Mouse (Mus musculus): ENCODE data around the gene Lrrc75b.
"Not testable (repeated sequence)": the region's sequence is repeated elsewhere in the genome, so short reads cannot be mapped to it uniquely, and the experiment has no call there.

Gene Lrrc75b

DNA sequence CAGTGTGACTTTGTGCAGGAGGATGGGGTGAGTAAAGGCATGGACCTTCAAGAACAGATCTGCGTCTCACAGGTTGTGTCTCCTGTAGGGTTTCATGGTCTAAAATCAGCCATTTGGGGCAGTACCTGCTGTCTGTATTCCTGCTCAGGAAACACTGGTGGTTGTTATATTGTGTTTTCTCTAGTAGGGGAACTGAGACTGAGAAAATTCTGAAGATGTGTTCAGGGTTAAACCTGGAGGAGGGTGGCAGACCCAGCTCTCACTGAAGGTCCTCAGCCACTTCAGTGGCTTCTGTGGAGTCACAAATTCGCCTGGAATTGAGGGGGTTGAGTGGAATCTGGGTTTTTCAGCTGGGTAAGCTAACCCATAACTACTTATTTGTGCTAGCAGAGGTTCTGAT, 29.8 kb downstream of the Lrrc75b start:
- no peak for DNase-seq

DNA sequence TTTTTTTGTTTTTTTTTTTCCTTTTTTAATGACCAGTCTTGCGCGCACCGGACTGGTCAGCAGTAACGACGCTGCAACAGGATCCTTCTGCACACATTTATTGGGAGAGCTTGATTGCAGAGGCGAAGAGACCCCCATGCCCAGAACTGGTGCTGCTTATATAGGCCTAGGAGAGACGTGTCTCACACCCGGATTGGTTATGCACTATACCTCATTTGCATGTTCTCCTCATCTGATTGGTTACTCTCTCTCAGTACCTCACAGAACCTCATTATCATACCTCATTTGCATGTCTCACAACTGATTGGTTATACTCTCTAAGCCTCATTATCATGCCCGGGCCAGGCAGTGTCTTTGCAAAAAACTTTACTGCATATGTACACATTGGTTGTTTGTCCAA, 34.7 kb downstream of the Lrrc75b start:
- not testable (repeated sequence) for DNase-seq

DNA sequence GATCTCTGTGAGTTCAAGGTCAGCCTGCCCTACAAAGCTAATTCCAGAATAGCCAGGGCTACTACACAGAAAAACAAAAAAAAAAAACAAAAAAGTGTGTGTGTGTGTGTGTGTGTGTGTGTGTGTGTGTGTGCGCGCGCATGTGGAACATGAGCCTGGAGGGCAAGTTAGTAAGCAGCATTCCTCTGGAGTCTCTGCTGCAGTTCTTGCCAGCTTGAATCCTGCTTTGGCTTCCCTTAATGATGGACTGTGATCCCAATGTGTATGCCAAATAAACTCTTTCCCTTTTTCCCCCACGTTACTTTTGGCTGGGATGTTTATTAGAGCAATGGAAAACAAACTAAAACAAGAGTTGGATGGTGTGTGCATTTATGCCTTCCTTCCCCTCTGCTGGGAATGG, 38.5 kb downstream of the Lrrc75b start:
- DNase-seq: no peak

DNA sequence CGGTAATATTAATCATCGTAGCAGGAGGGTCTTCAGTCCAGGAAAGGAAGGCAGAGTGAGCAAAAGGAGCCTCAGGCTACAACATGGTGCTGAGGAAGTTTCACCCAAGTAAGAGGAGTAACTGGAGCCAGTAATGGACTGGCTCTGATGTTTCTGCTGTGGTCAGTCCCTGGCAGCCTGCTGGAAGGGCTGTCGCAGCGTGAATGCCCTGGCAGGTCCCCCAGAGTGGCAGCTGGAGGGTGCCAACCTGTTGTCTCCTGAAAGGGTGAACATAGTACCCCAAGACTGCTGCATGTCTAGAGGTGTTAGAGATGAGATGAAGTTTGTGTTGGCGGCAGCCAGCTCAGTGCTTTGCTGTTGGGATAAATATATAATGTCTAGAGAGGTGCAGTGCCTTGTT, 39.5 kb downstream of the Lrrc75b start:
- DNase-seq: no peak

DNA sequence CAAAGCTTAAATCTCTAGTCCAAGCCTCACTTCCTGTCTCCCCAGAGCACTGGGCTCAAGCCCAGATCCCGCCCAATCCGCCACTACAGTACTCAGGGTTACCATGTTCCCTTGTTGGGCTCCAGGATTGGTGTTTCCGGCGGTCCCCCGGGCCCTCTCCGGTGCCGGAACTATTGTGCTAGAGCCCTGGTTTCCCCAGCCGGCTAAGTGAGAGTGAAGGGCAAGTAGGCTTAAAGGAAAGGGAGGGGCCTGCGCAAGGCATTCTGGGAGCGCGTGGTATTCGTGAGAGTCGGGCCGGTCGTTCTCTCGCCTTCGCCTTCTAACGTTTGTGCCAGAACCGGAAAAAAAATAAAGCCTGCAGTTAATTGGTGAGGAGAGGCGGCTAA, 42.4 kb downstream of the Lrrc75b start, which contains the start of gene Gucd1:
Gene Gucd1 (minus strand): TSS at position 215 of the 386 bp plus-strand sequence.
- peak; percentile 94 for DNase-seq

DNA sequence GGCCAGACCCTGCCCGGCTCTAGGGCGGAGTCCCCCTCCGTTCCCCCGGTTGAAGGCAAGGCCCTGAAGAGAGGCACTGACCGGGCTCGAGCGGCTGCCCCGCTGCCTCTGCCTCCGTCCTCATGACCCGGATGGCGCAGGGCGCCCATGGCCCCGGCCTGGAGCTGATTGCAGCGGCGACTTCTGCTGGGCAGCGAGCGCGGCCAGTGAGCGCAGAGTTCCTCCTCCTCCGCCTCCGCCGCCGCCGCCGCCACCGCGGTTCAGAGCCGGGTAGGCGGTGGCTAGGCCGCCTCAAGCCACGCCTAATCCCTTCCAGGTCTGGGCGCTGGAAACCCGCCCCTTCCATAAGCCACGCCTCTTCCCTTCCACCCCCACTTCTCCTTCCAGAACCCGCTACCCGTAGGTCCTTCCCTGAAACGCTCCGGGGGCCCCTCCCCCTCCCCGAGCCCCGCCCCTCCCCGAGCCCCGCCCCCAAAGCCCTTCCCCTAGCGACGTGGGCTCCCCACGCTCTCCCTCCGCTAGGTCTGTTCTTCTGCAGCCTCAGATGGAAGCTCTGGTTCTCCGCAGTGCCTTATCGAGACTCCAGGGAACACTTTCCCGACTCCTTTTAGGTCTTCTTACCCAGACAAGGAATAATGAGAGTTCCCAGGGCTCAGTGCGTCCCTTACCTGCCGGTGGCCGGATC, 42.9 kb downstream of the Lrrc75b start, which contains the start of gene Snrpd3:
Gene Snrpd3 (plus strand): TSS at position 479 of the 685 bp plus-strand sequence.
- peak; percentile 99 for DNase-seq

DNA sequence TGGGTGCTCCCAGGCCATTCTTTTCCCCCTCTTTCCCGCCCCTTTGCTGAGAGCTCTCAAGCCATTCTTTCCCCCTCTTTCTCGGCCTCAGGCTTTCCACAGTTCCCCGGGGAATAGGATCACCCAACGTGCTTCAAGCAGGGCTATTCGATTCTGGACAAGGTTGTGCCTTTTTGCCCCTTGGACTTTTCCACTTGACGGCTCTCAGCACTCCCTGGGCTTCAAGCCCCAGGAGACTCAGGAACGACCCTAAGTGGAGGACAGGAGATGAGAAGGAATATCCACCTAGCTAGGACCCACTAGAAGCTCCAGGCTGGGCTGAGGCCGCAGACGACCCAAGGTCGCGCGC, 43.4 kb downstream of the Lrrc75b start:
- no peak for DNase-seq

DNA sequence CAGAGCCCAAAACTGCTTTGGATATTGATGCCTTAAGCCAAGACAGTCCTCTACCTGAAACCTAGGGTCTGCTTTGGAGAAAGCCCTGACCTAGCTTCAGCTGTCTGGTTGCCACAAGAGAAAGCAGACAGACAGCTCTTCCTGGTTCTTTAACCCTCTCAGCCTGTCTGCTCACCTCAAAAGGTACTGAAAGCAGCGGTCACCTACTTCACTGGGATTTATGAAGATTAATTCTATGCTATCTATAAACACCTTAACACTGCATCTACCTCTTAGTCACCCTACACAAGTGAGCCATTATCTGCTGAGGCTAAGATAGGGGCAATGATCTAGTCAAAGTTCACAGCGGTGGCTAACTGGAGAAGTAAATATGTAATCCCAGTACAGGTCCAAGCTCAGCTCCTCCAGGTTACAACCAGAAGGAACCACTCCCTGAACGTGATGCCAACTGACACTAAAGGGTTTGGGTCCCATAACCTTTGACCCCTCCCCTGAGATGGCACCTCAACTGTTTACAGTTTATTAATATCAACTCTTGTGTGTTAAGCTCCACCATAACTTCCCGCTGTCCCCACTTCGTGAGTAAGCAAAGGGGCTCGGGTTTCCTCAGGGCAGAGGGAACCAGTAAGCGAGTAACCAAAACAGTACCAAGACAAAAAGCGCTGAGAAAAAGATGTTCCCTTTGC, 43.9 kb downstream of the Lrrc75b start:
- peak; percentile 34 for DNase-seq

DNA sequence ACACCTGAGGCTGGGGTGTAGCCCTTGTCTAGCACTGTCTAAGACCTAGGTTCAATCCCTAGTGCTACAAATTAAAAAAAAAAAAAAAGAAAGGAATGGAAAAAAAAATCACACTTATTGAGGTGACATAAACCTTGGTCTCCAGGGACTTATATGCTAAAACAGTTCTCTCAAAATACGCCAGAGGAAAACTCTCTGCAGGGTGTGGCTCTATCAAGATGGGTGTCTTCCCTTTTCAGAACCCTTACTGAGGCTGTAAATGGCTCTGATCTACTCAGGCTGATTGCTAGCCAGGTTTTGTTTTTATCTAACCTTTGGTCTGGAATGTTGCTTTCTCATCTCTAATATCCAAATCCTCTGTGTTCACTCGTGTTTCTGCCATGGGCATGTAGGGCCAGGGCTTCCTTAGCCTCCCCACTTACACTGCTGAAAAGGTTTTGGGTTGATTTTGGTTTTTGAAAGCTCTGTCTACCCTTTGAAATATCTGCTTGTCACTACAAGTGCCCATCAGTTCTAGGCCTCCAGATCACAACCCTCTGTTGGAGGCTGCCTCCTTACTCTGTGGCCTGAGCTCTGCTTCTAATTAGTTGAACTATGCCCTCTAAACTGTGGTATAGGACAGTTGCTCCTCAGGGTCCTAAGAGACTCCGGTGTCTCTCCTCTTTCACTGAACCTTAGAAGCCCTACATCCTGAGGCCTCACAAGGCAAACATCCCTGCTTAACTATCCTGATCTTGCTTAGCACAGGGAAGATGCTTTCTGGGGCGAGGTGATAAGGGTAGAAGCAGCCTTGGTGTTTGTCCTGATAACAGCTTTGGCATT, 44.7 kb downstream of the Lrrc75b start:
- DNase-seq: peak; percentile 78

DNA sequence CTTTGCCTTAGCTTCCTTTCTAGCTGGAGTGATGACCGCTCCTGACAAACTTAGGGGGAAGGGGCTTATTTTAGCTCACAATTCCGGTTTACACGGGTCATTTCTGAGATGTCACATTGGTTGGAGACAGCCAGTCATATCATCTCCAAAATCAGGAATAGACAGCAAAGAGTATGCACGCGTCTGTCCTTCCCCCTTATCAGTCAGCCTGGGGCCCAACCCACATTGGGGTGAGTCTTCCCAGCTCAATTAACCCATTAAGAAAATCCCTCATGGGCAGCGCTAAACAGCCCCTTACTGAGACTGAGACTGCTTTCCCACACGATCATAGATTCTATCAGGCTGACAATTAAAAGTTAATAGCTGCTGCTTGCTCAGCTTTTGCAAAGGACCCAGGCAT, 45.8 kb downstream of the Lrrc75b start:
- DNase-seq: peak; percentile 82

DNA sequence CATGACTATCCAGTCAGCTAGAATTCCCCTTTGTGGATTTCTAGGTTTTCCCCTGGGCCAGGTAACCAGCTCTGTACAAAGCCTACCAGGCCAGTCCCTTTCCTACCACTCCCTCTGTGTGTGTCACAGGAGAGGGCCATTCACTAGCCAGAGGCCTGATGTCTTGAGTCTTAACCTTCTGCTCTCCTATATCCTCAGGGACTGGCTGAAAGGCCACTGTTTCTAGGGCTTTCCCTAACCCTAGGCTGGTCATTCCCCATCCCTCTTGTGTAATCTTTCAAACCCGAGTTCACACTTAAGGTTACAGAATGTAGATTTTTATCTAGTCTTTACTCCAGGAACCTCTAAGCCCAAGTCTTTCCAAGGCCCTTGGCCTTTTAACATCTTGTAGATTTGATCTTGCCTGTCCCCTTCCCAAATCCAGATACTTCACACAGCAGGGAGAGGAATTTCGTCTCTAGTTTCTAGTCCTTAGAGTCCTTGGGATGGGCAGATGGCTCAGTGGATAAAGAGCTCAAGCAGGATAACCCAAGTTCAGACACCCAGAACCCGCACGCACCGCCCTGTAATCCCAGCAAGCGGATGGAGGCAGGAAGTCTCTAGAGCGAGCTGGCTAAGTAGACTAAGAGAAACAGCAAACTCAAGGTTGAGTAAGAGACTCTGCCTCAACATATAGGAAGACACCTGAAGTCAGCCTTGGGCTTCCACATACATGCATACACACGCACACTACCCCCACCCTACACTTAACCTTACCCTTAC, 46.6 kb downstream of the Lrrc75b start:
- DNase-seq: no peak

DNA sequence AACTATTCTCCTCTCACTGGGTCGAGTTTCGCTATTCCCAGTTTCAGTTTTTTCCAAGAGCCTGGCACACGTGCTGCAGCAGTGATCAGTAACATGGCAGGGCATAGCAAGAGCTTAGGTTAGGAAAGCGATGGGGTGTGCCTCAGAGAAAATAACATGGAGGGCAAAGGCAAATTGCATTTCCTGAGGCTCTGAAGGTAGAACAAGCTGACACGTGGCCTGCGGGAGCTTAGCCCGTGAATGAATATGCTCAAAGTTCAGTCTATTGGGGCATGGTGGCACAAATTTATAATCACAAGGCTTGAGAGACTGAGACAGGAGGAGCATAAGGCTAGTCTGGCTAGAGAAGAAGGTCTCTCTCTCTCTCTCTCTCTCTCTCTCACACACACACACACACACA, 47.3 kb downstream of the Lrrc75b start:
- no peak for DNase-seq

DNA sequence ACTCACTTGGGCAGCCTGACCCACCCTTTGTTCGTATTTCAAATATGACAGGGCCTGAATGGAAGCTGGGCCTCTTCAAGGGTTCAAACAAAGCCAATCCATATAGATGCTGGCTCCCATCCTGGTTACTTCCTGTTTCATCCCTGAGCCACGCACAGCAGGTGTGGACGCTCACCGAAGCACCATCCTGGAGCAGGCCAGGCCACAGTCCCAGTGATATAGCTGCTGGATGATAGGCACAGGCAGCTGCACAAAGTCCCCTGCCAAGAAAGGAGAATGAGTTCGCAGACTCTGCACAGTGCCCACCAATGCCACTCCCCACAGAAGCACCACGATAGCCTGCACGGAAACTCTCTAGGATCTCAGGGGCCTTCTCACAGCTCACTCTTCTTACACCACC, 48.2 kb downstream of the Lrrc75b start:
- DNase-seq: no peak

DNA sequence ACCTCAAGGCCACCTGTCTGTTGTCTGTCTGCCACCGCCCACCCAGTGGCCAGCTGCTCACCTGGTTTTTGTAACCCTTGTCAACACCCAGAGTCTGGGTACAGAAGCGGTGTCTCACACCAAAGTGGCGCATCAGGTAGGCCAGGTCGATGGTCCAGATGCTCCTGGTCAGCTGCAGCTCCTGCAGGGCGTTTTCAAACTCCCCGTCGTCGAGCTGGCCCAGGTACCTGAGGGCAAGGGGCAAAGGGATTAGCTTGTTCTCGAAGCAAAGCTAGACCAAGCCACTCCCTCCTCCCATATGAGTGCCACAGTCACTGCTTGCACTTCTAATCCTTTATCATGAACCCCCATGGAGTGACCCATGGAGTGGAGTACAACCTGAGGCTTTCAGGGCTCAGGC, 49.1 kb downstream of the Lrrc75b start:
- DNase-seq: no peak

DNA sequence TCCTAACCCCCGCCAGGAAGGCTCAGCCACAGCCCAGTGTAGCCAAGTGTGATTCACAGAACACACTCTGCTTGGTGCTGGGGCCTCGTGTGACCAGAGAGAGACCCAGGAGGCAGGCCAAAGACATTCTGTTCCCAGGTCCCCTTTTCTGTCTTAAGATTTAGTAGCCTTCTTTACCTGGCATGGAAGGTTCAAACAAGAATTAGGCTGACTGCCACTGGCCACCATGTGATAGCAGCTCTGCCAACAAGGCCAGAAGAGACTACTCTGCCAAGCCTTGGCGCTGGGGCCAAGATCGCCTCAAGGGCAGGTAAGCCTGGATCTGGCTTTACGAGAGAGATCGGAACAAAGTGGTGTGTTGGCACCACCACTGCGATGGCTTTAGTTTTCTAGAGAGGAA, 49.7 kb downstream of the Lrrc75b start:
- DNase-seq: no peak

DNA sequence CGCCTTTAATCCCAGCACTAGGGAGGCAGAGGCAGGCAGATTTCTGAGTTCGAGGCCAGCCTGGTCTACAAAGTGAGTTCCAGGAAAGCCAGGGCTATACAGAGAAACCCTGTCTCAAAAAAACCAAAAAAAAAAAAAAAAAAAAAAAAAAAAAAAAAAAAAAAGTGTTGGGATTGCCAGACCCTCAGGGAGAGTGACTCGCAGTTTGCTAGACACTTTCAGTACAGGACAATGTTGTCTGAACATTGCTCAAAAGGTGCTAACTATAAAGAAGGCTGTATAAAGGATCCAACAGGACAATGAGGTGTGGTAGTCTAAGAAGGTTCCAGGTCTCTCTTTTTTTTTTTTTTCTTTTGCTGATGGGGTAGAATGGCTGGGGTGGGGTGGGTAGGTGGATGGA, 54.2 kb downstream of the Lrrc75b start:
- DNase-seq: not testable (repeated sequence)

DNA sequence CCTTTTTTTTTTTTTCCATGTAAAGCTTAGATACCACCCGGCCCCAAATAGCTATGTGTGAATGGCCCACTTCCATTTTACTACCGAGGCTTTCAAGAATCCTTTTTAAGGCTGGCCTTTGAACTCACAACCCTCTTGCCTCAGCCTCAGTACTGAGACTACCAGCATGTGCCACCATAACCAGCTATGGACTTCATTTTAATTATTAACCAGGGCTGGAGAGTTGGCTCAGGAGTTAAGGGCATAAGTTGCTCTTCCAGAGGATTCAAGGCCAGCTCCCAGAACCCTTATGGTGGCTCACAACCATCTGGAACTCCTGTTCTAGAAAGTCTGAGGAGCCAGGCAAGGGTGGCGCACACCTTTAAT, 55.0 kb downstream of the Lrrc75b start:
- DNase-seq: no peak

DNA sequence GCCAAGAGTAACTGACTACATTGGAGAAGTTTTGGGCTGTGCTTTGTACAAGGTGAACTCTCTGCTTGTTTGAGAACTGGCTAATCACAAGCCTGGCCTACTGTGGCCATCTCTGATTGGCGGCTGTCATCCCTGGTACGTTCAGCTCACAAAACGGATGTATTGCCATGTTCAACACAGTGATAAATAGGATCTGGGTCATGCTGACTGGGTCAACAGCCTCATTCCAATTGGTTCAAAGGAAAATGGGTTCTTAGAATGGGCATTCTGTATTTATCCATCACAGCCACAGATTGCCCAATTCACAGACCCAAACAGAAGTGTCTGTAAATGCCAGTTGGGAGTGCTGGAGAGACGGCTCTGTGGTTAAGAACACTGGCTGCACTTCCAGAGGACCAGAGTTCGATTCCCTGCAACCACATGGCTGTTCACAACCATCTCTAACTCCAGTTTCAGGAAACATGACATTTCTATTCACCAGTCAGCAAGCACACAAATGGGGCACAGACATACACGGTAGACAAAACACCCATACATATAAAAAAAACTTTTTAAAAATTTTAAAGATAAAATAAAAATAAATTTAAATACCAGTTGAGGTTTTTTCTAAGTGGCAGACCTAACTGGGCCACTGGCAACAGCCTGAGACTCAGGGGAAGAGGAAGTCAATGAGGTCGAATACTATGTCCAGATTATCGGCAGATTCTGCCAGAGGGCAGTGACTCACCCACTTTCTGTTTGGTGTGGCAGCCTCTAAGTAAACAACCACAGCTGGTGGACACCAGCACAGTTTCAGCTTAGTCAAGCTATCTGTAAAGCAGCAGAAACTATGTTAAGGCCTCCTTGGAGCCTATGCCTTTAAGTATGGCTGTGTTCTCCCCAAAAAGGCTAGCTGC, 55.6 kb downstream of the Lrrc75b start:
- peak; percentile 44 for DNase-seq

DNA sequence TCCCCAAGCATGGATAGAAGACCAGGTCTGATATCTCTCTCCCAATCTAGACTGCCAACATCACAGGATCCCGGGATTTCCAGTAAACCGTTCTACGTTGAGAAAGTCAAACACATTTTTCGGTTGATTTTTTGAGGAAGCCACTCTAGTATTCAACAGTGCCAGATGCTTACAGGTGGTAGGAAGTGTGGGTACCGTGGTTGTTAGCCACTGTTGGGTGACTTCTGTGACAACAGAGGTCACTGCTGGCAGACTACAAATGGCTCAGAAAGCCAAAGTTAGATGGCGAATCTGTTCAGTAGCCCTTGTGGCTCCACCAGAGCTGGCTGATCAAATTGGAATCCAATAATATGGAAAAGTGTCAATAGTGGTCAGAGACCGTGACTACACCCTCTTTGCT, 56.4 kb downstream of the Lrrc75b start:
- no peak for DNase-seq

DNA sequence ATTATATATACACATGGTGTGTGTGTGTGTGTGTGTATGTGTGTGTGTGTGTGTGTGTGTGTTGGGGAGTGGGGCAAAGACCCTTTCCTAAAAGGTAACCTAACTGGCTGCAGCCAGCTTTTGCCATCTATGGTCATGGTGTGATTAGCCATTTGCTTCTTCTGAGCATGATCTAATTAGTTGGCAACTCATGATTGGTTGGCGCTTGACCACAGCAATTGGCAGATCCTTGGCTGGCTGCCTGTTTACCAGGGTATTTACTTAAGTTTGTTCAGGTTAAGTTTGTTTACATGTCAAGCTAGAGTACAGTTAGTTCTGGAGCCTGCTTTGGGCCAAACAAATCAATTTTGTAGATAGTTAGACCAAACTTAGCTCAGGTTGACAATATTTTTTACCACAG, 58.5 kb downstream of the Lrrc75b start:
- no peak for DNase-seq

DNA sequence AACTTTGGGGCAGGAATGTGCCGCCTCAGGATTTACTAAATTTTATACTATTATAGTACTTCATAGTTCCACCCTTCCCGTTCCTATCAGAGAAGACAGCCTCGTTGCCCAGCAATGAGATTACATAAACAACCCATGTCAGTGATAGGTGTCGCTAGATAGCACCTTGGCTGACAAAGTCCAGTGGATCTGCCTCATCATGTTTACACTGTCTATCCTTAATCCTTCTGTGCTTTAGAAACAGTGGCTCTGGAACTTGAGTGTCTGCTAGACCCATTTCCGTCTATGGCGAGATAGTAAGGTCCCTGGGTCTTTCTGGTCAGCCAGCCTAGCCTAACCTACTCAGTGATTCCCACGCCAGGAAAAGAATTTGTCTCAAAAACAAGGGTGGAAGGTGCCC, 59.8 kb downstream of the Lrrc75b start:
- DNase-seq: peak; percentile 30

Measured in liver (tissue).